Mouse (Mus musculus) thymus, postnatal 36 days (tissue): ENCODE results near the gene Lap3.

Source experiments
- DNase-seq, 2 experiments: peaks; one replicate each; pipeline ENCODE4 v3.0.0; 2022; ENCODE audit warnings: mixed read lengths in 2 of 2

Lap3 gene

GRCm38 (mm10) chr5:45496479-45496878 lies 3.3 kb downstream of the Lap3 start:
- no peak for DNase-seq

GRCm38 (mm10) chr5:45496930-45497550 lies 3.9 kb downstream of the Lap3 start:
- no peak for DNase-seq

- no peak for DNase-seq
These were observed 4.4 kb downstream of the Lap3 start for GRCm38 (mm10) chr5:45497564-45497963.

GRCm38 (mm10) chr5:45510071-45510470 lies 16.9 kb downstream of the Lap3 start:
- no peak for DNase-seq

GRCm38 (mm10) chr5:45512908-45513307 lies 19.7 kb downstream of the Lap3 start:
- no peak for DNase-seq

- no peak for DNase-seq
These were observed 20.3 kb downstream of the Lap3 start for GRCm38 (mm10) chr5:45513511-45513910.

GRCm38 (mm10) chr5:45514599-45514998 lies 21.4 kb downstream of the Lap3 start:
- no peak for DNase-seq

- DNase-seq = no peak
These were observed 22.1 kb downstream of the Lap3 start for GRCm38 (mm10) chr5:45515151-45515743.

- peak; percentile 92 to 93 for DNase-seq
These were observed 27.0 kb downstream of the Lap3 start, which contains the start of gene Med28 for GRCm38 (mm10) chr5:45519960-45520808. Med28 (plus strand) TSS chr5:45520229.

- no peak for DNase-seq
These were observed 27.6 kb downstream of the Lap3 start for GRCm38 (mm10) chr5:45520809-45521110.

- no peak for DNase-seq
These were observed 28.4 kb downstream of the Lap3 start for GRCm38 (mm10) chr5:45521601-45522000.

- no peak for DNase-seq
These were observed 31.9 kb downstream of the Lap3 start for GRCm38 (mm10) chr5:45525101-45525500.

- no peak for DNase-seq
These were observed 33.2 kb downstream of the Lap3 start for GRCm38 (mm10) chr5:45526338-45526737.

- DNase-seq = peak; percentile 9
These were observed 36.5 kb downstream of the Lap3 start for GRCm38 (mm10) chr5:45529696-45530095.

GRCm38 (mm10) chr5:45534319-45535098 lies 41.3 kb downstream of the Lap3 start:
- peak; percentile 79 to 81 for DNase-seq

GRCm38 (mm10) chr5:45535177-45535576 lies 42.0 kb downstream of the Lap3 start:
- no peak for DNase-seq

- DNase-seq = no peak
These were observed 46.3 kb downstream of the Lap3 start for GRCm38 (mm10) chr5:45539502-45539901.

GRCm38 (mm10) chr5:45543374-45543773 lies 50.2 kb downstream of the Lap3 start:
- DNase-seq = no peak

GRCm38 (mm10) chr5:45549586-45549985 lies 56.4 kb downstream of the Lap3 start:
- no peak for DNase-seq
